Mouse (Mus musculus) right cerebral cortex, adult 18-20 months (tissue): ENCODE results near the gene Plppr2.

Experiments
- DNase-seq: peaks from one replicate; pipeline ENCODE4 v3.0.0; 2022; ENCODE audit warnings: mixed read lengths

Gene Plppr2

GRCm38 (mm10) chr9:21936692-21937570 is at the start of gene Plppr2:
Plppr2 (plus strand) TSS chr9:21937033.
- DNase-seq: peak; percentile 99

GRCm38 (mm10) chr9:21889229-21889628 is 47.6 kb upstream of the Plppr2 start:
- no peak for DNase-seq

- peak; percentile 77 for DNase-seq
Observed at GRCm38 (mm10) chr9:21901223-21901820, 35.5 kb upstream of the Plppr2 start.

GRCm38 (mm10) chr9:21904031-21904430 is 32.8 kb upstream of the Plppr2 start:
- DNase-seq: no peak

GRCm38 (mm10) chr9:21908216-21908615 is 28.6 kb upstream of the Plppr2 start:
- DNase-seq: no peak

- DNase-seq: no peak
Observed at GRCm38 (mm10) chr9:21909474-21910223, 27.2 kb upstream of the Plppr2 start.

GRCm38 (mm10) chr9:21916851-21917492 is 19.9 kb upstream of the Plppr2 start:
- DNase-seq: no peak

- DNase-seq: peak; percentile 86
Observed at GRCm38 (mm10) chr9:21917493-21918034, 19.3 kb upstream of the Plppr2 start.

- DNase-seq: peak; percentile 91
Observed at GRCm38 (mm10) chr9:21918035-21918592, 18.7 kb upstream of the Plppr2 start, which contains the start of gene Rab3d. Rab3d (minus strand) TSS chr9:21918192.

- DNase-seq: peak; percentile 44
Observed at GRCm38 (mm10) chr9:21918692-21919384, 18.0 kb upstream of the Plppr2 start.

GRCm38 (mm10) chr9:21923036-21923435 is 13.8 kb upstream of the Plppr2 start:
- DNase-seq: no peak

- no peak for DNase-seq
Observed at GRCm38 (mm10) chr9:21923490-21924098, 13.2 kb upstream of the Plppr2 start.

GRCm38 (mm10) chr9:21924099-21924493 is 12.7 kb upstream of the Plppr2 start:
- DNase-seq: no peak

- no peak for DNase-seq
Observed at GRCm38 (mm10) chr9:21925034-21925433, 11.8 kb upstream of the Plppr2 start.

- DNase-seq: no peak
Observed at GRCm38 (mm10) chr9:21925506-21925905, 11.3 kb upstream of the Plppr2 start.

GRCm38 (mm10) chr9:21926155-21926554 is 10.7 kb upstream of the Plppr2 start:
- DNase-seq: no peak

- DNase-seq: no peak
Observed at GRCm38 (mm10) chr9:21926784-21927183, 10.0 kb upstream of the Plppr2 start.

- peak; percentile 96 for DNase-seq
Observed at GRCm38 (mm10) chr9:21927208-21927753, 9.6 kb upstream of the Plppr2 start, which contains the start of the genes Ccdc159 and Tmem205. Ccdc159 (plus strand) TSS chr9:21927471. Tmem205 (minus strand) TSS chr9:21927556.

GRCm38 (mm10) chr9:21929208-21929607 is 7.6 kb upstream of the Plppr2 start:
- no peak for DNase-seq

- no peak for DNase-seq
Observed at GRCm38 (mm10) chr9:21932006-21932405, 4.8 kb upstream of the Plppr2 start.
